Mouse (Mus musculus): ENCODE measurements around the gene Slc9a3r1.

The Slc9a3r1 gene

DNA sequence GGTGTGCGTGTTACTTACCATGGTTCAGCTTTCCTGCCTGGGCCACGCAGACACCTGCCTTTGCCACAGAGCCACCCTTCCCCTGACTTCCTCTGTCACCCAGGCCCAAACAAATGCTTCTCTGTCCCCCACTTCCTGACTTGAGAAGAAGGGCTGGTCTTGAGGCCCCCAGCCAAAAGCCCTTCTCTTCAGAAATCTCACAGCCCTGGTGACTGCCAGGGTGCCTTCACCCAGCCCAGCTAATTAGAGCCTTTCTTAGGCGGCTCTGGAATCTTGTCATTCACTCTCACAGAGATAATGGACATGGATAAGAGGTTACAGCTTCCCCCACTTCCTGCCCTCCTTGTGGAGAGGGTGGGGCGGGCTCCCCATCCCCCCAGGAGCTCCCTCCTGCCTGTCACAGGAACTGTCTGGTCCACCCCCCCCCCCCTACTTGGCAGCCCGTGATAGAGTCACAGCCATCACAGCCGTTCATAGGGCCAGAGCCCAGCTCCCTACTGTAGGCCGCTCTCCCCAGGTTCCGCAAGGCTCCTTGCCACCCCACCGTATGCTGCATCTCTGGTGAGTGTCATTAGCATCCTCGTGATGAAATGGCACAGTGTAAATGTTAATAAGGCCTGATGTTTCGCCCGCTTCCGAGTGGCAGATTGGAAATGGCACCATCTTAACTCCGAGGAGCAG, 63.8 kb downstream of the Slc9a3r1 start:
- DNase-seq (ENCODE audit: low spot score) = no peak

DNA sequence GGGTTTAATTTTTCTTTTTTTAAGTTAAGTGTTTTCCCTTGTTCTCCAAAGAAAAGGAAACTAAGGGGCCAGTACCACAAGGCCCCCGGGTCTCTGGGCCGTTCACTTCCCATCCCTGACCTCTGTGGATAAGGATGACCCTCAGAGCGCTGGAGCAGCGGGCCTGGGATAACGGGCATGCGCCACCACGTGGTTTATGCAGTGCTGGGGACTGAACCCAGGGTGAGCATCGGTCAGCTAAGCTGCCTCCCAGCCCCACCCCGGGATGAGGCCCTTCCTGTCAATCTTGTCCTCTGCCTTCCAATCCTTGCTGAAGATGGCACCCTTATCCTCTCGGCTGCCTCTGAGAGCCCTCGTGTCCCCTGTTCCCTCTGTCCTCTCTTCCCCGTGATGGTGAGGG, 64.5 kb downstream of the Slc9a3r1 start:
- DNase-seq (ENCODE audit: low spot score) = no peak

- DNase-seq (ENCODE audit: low spot score) = no peak
Observed at GRCm38 (mm10) chr11:115228430-115228829, 65.3 kb downstream of the Slc9a3r1 start.

DNA sequence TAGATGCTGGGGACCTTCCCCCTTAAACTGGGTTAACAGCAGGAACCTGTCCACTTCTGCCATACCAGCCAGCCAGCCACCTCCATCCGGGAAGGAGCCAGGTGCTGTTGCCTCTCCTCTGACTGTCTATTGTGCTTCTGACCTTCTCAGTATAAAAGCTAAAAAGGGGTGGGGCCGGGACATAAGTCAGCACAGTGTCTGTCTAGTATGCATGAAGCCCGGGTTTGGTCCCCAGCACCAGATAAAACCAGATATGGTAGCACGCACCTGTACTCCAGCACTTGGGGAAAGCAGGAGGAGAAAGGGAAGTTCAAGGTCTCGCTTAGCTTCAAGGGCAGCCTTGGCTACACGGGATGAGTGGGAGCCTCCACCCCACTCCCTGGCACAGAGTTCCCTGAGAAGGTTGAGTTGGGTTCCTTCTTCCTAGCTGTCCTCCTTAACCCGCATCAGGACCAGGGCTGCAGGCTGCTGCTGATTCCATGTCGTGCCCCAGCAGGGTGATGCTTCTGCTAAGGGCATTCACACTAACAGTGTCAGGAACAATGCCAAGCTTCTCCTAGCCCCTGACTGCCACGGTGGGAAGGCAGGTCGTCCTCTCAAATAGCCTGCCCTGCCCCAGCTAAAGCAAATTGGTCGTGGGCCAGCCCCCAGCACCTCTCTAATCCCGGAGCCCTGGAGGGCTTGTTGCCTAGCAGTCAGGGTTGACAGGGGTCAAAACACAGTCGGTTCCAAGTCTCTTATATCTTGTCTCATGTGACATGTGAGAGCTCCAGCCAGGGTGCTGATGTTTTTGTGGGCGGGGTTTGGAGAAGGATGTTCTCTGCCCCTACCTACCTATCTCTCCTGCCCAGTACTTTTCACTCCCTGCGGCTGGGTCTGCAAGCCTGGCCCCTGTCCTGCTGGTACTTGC, 66.1 kb downstream of the Slc9a3r1 start:
- DNase-seq (ENCODE audit: low spot score) = no peak
